Mouse (Mus musculus): ENCODE measurements around the gene Ccdc87.

DNA sequence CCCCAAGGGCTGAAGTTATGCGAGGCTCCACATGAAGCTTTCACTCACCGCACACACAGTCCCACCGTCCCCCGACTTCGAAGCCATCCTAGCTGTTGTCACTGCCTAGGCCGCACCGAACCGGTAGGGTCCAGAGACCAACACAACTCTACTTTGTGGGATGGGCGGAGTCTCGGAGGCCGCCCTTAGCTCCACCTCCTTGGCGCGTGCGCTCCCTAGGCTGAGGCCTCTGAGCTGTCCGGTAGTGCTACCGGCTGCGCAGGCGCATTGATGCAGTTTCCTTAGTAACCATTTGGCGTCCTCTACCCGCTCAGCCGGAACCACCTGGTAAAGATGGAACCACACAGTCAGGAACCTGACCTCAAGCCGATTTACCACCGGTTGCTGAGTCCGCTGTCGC, at the start of gene Ccdc87, which contains the start of gene Ccs:
- TF ChIP-seq GATA1 (IDR thresholded peaks at IDR 0.05; ENCODE audit: low read length) (no peak), TAL1 (IDR thresholded peaks at IDR 0.05; ENCODE audit: low read length) (no peak)
